Mouse (Mus musculus) spleen, postnatal 4 days (tissue): ENCODE measurements around the gene Nfkb1.
A peak's percentile ranks its signal among the peaks of the same experiment; 100 is the strongest.

Experiments used
- DNase-seq, 2 experiments: peaks; one replicate each; pipeline ENCODE4 v3.0.0; 2022; ENCODE audit warnings: low spot score in 2 of 2

Nfkb1 gene

GRCm38 (mm10) chr3:135630430-135631095, 60.8 kb downstream of the Nfkb1 start:
- DNase-seq: no peak

DNA sequence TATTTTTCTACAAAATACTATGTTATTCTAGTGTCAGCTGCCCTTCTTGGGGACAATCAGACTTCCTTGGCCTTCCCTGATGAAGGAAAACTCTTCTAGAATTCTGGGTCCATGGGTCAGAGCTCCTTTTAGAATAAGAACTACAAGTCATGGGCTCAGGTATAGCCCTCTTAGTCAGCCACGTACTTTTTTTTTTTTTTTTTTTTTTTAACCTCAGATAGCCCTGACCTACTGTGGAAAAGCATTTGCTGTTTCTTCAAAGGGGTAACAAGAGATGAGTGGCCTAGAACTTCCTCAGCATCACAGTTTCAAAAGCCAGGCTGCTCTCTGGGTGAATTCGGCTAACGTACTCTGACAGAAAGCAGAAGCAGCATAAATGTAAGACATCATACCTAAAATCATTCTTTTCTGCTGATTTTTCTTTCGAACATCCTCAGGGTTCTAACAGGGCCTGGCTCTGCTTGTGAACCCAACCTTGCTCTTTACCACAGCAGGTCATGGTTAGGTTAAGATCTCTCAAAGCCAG, 61.5 kb downstream of the Nfkb1 start:
- no peak for DNase-seq

DNA sequence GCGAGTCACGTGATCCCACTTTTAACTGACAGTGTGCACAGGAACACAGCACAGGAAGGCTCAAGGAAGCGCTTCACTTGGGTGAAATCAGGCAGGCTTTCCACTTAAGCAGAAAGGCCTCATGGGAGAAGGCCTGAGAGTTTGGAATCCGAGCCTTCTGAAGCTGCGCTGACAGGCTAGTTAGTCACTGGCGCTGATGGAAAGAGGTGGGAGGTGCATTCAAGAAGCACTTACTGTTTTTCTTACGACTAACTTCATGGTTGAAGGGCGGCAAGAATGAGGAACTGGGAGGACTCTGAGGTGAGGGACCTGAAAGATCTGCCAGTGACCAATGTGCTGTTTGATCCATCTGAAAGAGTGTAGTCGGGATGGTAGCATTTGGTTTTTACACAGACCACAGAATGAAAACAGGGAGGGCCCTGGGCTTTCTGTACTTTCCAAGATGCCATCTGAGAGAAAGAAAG, 62.6 kb downstream of the Nfkb1 start:
- DNase-seq: peak in 1 of 2 experiments; percentile 27

GRCm38 (mm10) chr3:135628000-135628705, 63.2 kb downstream of the Nfkb1 start:
- no peak for DNase-seq

DNA sequence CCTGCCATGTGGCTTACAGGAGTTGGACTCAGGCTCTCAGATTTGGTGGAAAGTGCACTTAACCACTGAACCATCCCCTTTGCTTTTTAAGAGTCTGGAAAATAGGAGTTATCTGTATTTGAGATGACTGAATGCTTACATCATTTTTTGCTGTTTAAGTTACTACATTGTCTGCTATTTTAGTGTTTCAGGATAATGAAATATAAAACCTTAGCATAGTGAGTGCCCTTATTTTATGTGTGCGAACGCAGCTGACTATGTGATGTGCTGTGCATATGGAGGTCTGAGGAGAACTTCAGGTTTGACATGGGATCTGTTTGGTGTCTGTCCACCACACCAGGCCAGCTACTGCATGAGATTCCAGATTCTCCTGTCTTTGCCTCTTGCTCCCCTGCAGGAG, 66.1 kb downstream of the Nfkb1 start:
- DNase-seq: no peak

- DNase-seq: no peak
Observed at GRCm38 (mm10) chr3:135616730-135617129, 74.6 kb downstream of the Nfkb1 start.

DNA sequence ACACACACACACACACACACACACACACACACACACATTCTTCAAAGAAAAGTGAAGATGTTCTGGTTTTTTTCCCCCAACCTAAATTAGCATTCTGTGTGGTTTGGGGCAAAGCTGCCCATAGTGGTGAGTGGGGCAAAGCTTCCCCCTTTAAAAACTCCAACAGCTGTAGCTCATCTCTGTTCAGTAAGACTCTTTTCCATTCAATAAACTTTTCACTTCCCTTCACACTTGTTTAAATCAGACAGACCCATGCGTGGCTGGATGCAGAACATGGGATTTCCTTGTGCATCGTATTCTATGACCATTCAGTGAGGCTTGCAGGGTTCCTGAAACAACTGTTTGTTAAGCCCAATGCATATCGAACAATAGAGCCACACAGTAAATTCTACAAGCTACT, 77.0 kb downstream of the Nfkb1 start:
- no peak for DNase-seq

GRCm38 (mm10) chr3:135610221-135610620, 81.1 kb downstream of the Nfkb1 start:
- no peak for DNase-seq

GRCm38 (mm10) chr3:135607660-135608473, 83.5 kb downstream of the Nfkb1 start:
- peak; percentile 52 to 81 for DNase-seq

DNA sequence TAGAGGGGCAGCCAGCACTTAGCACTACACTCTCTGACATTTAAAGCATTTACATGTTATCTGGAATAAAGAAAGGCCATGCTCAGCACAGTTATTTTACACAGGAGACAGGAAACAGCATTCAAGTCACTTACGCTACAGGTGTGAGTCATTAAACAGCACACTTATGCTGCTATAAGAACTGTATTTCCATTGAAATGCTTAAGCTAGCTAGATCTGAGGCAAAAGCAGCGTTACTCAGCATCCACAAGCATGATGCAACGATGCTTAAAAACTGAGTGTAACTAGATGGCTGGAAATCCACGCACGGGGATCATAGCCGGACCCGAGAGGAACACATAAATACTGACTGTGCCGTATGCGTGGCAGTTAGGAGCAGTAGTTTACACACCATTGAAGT, 84.3 kb downstream of the Nfkb1 start:
- no peak for DNase-seq

DNA sequence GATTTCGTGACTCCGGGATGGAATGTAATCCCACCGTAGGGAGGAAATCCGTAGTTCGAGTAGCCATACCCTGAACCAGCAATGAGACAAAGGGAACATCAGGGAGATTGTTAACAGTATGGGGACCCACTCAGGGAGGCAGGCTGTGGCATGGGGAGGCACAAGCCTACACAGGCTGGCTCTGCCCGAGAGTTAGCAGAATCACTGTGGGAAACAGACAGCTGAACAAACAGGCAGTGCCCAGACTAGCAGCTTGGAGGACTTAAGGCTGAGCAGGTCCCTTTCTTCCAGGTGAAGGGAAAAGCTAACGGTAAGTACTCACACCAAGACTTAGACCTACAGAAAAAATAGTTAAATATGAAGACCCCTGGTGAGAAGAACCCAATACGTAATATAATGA, 84.8 kb downstream of the Nfkb1 start:
- DNase-seq: no peak

DNA sequence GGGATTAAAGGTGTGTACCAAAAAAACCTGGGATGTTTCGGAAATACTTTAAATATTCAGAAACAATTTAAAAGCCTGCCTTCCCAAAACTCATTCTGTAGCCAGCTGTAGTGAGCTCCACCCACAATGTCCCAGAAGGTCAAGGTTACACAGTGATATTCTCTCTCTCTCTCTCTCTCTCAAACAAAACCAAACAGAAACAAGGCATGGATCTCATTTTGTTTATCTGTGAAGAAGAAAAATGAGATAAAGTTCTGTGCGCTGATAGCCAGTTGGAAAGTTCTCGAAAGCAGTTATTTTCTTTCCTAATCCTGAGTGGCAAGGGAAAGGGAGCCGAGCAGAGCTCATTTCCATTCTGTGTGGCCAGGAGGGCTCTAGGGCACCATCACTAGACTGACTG, 85.9 kb downstream of the Nfkb1 start:
- DNase-seq: no peak

DNA sequence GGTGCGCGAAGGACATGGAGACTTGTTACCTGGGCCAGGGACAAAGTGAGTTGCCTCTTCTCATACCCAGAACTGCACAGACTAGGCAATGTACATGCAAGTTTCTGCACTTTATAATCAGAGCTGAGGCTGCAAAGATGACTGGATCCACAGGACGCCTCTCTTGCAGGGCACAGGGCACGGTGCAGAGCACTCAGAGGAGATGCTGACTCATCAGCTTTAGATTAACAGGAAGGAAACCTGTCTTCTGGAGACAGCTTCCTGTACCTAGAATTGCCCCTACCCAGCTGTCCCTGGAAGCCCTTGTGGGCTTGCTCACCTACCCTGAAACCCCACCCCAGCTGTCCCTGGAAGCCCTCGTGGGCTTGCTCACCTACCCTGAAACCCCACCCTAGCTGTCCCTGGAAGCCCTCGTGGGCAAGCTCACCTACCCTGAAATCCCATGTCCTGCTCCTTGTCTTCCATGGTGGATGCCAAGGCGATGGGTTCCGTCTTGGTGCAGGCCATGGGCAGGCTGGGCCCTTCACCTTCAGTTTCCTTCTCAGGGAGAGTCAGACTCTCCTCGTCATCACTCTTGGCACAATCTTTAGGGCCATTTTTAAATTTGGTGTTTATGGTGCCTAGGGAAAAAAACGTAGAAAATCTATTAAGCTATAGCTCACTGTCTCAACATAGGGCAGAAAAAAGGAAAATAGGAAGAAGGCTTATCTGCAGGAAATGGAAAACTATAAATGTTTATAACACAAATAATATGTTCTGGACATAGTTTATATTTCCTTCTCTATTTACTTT, 86.5 kb downstream of the Nfkb1 start:
- no peak for DNase-seq

DNA sequence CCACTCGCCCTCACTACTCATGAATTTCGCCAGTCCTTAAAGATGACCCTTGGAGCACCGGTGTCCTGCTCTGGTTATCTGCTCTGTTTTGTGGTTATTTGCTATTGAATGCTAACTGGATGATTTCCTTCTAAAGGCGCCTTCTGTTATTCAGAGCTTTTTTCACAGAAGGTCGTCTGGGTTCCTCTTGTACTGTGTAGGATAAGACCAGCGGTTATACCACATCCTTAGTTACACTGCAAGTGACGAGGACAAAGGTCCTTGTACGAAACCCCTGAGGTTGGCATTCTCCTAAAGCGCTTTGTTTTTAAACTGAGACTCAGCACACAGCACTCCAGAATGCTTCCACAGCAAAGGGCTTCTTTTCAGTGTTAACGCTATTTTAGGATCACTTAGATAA, 88.6 kb downstream of the Nfkb1 start:
- DNase-seq: no peak

DNA sequence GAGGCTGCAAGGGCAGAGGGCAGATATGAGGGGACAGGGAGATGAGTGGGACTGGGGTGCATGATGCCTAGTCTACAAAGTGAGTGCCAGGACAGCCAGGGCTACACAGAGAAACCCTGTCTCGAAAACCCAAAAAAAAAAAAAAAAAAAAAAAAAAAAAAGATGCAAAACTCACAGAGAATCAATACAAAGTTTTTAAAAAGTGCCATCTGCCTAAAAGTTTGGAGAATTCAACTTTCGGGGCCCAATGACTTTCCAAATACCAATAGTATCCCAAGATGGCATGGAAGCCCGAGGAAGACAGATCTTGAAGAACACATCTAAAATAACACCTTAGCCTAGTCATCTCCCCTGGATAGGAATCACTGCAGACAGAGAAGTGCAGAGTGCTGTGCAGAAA, 93.0 kb downstream of the Nfkb1 start:
- DNase-seq: no peak

DNA sequence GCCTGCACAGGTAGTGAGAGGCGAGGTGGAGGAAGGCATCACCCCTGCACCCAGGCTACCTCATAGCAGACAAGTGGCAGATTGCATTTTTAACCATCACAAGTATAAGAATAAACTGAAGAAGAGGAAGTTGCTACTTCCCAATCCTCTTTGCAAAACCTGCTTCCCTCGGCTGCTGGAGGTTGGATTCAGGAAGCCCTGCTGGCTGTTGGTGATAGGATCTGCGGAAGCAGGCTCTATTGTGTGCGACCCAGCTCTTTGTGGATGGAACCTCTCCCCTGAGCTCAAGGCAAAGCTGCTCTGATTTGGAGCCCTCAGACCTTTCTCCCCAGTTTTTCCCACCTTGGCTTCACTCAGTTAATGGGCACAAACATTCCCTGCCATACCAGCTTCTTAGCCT, 94.3 kb downstream of the Nfkb1 start:
- no peak for DNase-seq

DNA sequence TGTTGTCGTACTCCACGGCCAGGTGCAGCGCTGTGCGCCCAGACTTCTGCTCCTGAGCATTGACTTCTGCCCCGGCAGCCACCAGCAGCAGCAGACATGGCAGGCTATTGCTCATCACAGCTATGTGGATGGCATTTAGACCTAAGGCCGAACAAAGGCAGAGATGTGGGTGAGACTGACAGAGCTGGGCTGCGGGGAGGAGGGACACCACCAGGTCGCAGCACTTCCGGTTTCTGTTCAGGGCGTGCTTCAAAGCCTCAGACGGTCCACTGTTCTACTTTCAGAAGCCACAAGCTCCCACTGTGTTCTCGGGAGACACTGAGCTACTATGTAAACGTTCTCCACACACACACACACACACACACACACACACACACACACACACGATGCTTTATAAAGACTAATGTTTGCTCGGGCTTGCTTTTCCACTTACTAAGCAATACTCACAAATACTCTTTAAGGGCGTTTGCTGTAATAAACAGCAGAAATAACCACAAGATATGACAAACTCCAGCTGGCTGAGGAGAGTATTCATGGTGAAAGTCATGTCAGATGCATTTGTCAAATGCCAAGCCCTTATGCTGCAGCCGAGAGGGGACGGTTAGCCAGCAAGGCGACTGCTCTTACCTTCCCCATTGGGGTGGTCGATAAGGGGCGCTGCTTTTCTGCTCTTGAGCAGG, 97.0 kb downstream of the Nfkb1 start:
- no peak for DNase-seq

- DNase-seq: no peak
Observed at GRCm38 (mm10) chr3:135592011-135592410, 99.3 kb downstream of the Nfkb1 start.

GRCm38 (mm10) chr3:135591376-135591775, 100.0 kb downstream of the Nfkb1 start:
- no peak for DNase-seq

DNA sequence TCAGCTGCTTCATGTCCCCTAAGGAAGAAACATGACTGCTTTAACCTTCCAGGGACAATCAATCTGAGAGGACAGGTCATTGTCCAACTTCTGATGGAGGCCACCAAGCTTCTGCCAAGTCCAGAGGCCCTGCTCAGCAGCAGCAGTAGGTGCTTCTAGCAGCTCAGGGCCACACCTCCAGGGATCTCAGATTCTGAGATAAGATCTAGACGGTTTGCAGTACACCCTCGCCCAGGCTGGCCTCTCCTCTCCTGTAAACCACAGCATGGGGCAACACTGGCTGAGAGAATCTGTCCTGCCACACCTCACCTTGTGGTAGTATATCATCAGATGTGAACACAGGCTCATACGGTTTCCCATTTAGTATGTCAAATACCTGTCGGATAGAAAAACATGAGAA, 100.9 kb downstream of the Nfkb1 start:
- no peak for DNase-seq

DNA sequence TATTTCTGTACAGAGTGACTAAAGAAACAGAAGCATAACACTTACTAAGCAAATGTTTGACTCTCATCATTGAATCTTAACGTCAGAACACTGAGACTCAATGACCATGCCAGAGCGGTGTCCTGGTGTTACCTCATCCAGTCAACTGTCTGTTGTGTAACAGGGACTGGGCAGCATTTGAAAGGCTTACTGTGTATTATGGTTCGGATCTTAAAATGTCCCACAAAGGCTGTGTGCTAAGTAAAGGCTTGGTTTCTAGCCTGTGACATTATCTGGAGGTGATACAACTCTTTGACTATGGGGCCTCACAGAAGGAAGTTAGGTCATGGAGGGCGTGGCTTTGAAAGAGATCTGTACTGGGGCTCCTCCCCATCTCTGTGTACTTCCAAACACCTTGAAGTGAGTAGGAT, 104.9 kb downstream of the Nfkb1 start:
- DNase-seq: no peak
